Mouse (Mus musculus) kidney, adult 2 months (tissue): ENCODE results near the gene Gsk3a.

Experiments used
- CTCF ChIP-seq: fragments of 200-500 bp; conservative IDR thresholded peaks from 2 replicates; pipeline ENCODE4 v1.5.1; 2011; ENCODE audit warnings: low read depth, mild to moderate bottlenecking, control low read depth, low read length, moderate library complexity, mixed read lengths; ENCODE audit not compliant: insufficient read depth, insufficient read length
- POLR2A ChIP-seq: fragments of 200-500 bp; IDR thresholded peaks from one replicate; pipeline ENCODE4 v1.6.1; 2011; ENCODE audit warnings: low read depth, low read length, control low read depth

GRCm38 (mm10) chr7:25282731-25283211 lies 45.1 kb upstream of the Gsk3a start:
- TF ChIP-seq CTCF (no peak), POLR2A (no peak)
